Mouse (Mus musculus) left cerebral cortex, adult 2 months (tissue): ENCODE measurements at regions not wholly inside any gene's neighbourhood (a gene's known extent, or its start where the extent isn't known, plus 50 kb on each side); places are given as distances from the start of the nearest gene placed in this dataset.

Source experiments
- DNase-seq, 2 experiments: peaks; one replicate each; pipeline ENCODE4 v3.0.0; 2021 to 2022; ENCODE audit warnings: low spot score in 2 of 2, mixed read lengths in 1 of 2; ENCODE audit errors: extremely low spot score in 1 of 2
- H3K27ac ChIP-seq: fragments of 200-600 bp; 2 replicates; pipeline ENCODE4 v1.8.1; 2022
- H3K4me3 ChIP-seq: fragments of 200-600 bp; 2 replicates; pipeline ENCODE4 v1.8.1; 2022
- CTCF ChIP-seq: fragments of 200-600 bp; IDR thresholded peaks from 2 replicates; pipeline ENCODE4 v1.8.1; 2022; ENCODE audit warnings: antibody characterized with exemption, mild to moderate bottlenecking, moderate library complexity
- intact Hi-C: fragments of 180-260 bp; cut with DNase I; formaldehyde crosslinking; loops from one replicate; pipeline ENCODE4 v1.15.1; 2025

DNA sequence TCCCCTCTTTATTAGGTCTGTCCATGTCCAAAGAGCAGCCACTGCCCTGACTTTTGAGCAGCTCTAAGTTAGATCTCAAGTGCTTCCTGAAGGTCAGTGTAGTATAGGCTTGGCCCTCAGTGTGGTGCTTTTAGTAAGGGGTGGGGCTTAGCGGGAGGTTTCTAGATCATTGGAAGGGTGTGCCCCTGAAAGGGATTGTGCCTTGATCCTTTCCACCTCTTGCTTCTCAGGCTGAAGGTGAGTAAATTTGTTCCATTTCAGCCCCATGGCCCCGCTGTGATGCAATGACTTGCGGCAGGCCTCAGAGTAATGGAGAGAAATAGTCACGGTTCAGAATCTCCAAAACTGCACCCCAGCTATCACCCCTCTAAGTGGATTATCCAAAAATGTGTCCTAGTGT lies 84.5 kb upstream of the Klf14 start:
- intact Hi-C loops, result no loop called here
- TF ChIP-seq CTCF, result no peak
- Histone ChIP-seq H3K4me3 (no peak overlapping the region), H3K27ac (no peak overlapping the region)
- no peak for DNase-seq

DNA sequence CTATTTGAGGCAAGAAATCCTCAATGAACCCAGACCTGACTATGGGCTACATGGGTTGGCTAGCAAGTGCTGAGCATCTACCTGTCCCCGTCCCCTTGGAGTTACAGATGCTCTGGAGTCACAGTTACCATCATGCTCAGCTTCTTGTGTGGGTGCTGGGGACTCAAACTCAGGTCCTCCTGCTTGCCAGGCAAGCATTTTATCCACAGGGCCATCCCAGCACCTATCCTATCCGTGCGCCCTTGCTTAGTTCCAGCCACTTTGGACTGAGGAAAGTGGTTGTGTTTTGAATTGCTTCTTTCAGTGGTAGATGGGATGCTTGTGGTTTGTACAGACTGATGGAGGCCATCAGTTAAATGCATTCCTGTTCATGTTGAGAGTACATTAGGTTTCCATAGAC lies 85.0 kb upstream of the Klf14 start:
- H3K27ac ChIP-seq, result no peak overlapping the region
- intact Hi-C loops, result no loop called here
- H3K4me3 ChIP-seq, result no peak overlapping the region
- DNase-seq, result no peak
- no peak for TF ChIP-seq CTCF

DNA sequence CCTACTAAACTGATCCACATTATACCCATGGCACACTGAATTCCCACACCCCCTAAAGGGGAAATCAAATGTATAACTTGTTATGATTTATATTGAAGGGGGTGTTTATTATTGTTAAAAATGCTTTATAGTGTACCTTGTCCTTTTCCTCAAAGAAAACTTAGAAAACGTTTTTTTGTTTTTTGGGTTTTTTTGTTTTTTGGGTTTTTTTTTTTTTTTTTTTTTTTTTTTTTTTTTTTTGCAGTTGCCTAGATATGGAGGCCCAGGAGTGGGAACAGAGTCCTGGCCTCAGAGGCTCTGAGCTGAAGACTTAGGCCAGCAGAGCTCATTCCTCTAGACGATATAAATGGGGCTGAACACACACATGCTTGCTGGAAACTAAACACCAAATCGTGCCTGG lies 87.3 kb upstream of the Klf14 start:
- no peak for TF ChIP-seq CTCF
- Histone ChIP-seq H3K4me3 (no peak overlapping the region), H3K27ac (no peak overlapping the region)
- intact Hi-C loops, result no loop called here
- no peak for DNase-seq

DNA sequence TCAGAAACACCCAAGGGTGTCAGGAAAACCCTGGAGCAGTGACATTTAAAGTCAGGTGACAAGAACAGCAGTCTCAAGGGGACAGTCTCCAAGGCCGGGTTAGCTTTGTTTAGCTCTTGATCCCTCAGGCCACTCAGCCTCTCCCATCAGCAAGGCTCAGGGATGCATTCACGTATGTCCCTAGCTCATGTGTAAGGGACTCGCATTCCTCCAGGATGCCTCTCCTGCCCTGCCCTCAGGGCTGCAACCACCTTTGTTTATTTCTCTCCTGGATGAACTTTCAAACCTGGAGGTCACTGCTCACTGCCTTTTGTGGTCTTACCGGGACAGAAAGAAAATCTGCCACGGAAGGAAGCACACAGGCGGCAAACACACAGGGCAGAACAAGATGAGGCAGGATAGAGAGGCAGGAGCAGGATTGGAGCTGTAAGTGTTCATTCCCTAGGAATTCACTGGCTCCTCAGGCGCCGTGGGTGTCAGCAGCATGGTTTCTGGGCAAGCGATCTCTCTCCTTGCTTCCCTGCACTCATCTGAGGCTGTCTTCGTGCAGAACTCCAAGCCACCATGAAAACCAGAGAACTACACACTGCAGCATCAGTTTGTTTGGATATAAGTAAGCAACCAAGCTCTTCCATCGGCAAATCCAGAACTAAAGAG lies 90.2 kb upstream of the Klf14 start:
- intact Hi-C loops, result no loop called here
- Histone ChIP-seq H3K4me3 (no peak overlapping the region), H3K27ac (no peak overlapping the region)
- no peak for TF ChIP-seq CTCF
- DNase-seq, result no peak

- no peak for TF ChIP-seq CTCF
- intact Hi-C loops, result no loop called here
- Histone ChIP-seq H3K4me3 (no peak overlapping the region), H3K27ac (no peak overlapping the region)
- no peak for DNase-seq
Measured at GRCm38 (mm10) chr6:31050831-31051230, 92.0 kb upstream of the Klf14 start.

GRCm38 (mm10) chr6:31051771-31052170 lies 92.9 kb upstream of the Klf14 start:
- no peak for DNase-seq
- Histone ChIP-seq H3K27ac (no peak overlapping the region), H3K4me3 (no peak overlapping the region)
- TF ChIP-seq CTCF, result no peak
- intact Hi-C loops, result no loop called here

GRCm38 (mm10) chr6:31053003-31053402 lies 94.1 kb upstream of the Klf14 start:
- H3K27ac ChIP-seq, result no peak overlapping the region
- no peak overlapping the region for H3K4me3 ChIP-seq
- TF ChIP-seq CTCF, result no peak
- intact Hi-C loops, result no loop called here
- DNase-seq, result no peak

GRCm38 (mm10) chr6:31056786-31057566 lies 98.1 kb upstream of the Klf14 start:
- DNase-seq, result no peak
- no peak for TF ChIP-seq CTCF
- no peak overlapping the region for H3K27ac ChIP-seq
- intact Hi-C loops, result no loop called here
- H3K4me3 ChIP-seq, result no peak overlapping the region

- no peak for TF ChIP-seq CTCF
- Histone ChIP-seq H3K4me3 (no peak overlapping the region), H3K27ac (no peak overlapping the region)
- no peak for DNase-seq
- intact Hi-C loops, result no loop called here
Measured at GRCm38 (mm10) chr6:31058299-31058698, 99.4 kb upstream of the Klf14 start.

DNA sequence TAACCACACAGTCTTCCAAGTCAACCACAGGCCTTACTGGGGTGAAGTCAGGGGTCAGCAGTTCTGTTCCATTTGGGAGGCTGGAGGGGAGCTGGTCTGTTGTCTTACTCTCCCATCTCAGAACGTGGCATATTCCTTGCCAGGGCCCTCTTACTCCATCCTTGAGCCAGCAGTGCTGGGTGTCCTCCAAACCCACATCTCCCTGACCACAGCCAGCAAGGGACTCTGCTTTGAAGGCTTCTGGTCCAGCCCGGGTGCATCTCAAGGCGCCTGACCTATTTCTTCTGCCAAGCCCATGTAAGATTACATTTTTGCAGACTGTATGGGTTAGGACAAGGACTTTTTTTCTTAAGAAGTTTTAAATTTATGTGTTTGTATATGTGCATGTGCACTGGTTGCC lies 100.1 kb upstream of the Klf14 start:
- TF ChIP-seq CTCF, result no peak
- DNase-seq, result no peak
- H3K27ac ChIP-seq, result no peak overlapping the region
- intact Hi-C loops, result no loop called here
- H3K4me3 ChIP-seq, result no peak overlapping the region

DNA sequence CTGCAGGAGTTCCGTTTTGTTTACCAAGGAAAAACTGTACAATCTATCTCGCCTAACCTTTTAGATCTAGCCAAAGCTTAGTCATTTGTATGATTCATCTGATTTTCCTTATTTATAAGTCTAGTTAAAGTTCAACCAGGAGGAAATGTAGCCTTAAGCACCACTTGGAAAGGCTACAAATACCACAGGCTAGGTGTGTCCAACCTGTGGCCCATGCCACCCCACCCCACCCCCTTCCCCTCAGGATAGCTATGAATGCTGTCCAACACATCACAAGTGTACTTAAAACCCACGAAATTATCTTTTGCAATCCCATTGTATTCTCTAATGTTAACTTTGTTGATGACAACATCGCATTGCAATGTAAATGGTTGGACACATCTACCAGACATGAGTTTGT lies 102.9 kb upstream of the Klf14 start:
- Histone ChIP-seq H3K27ac (no peak overlapping the region), H3K4me3 (no peak overlapping the region)
- DNase-seq, result no peak
- no peak for TF ChIP-seq CTCF
- intact Hi-C loops, result no loop called here

- intact Hi-C loops, result no loop called here
- Histone ChIP-seq H3K27ac (no peak overlapping the region), H3K4me3 (no peak overlapping the region)
- TF ChIP-seq CTCF, result no peak
- DNase-seq, result no peak
Measured at GRCm38 (mm10) chr6:31065419-31065818, 106.5 kb upstream of the Klf14 start.

DNA sequence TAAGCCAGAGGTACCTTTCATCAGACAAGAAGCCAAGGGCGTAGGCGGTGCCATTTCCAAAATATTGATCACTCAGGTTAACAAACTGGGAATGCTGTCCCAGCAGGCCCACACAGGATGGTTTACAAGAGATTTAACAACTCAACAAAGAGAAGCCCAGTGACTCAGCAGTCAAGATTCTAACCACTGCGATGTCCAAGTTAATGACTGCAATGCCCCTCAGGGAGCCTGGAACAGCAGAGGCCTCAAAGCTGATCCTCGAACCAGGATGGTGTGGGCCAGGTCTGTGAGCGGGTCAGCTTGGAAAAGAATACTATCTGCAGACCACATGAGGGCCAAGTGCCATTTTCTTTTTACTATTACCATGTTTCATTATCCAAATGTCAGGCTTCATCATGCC lies 108.0 kb upstream of the Klf14 start:
- Histone ChIP-seq H3K27ac (no peak overlapping the region), H3K4me3 (no peak overlapping the region)
- no peak for TF ChIP-seq CTCF
- DNase-seq, result no peak
- intact Hi-C loops, result no loop called here
